Mouse (Mus musculus) kidney, adult 2 months (tissue): ENCODE data around the gene Hbp1. TPM values are rescaled to one million over a fixed set of nuclear protein-coding genes. Genes with fewer than 3 reads are reported as not detected.

Experiments
- DNase-seq: peaks from one replicate; pipeline ENCODE4 v3.0.0; 2021
- H3K27ac ChIP-seq: fragments of 200-500 bp; 2 replicates; pipeline ENCODE4 v1.5.1; 2012; ENCODE audit warnings: low read depth, low read length, control low read depth, inconsistent platforms; ENCODE audit not compliant: insufficient read depth
- H3K27me3 ChIP-seq: fragments of 200-500 bp; replicated peaks from 2 replicates; pipeline ENCODE4 v1.6.1; 2012; ENCODE audit warnings: mild to moderate bottlenecking, moderate library complexity, low read length, inconsistent platforms; ENCODE audit not compliant: control insufficient read depth, insufficient read depth
- H3K36me3 ChIP-seq: fragments of 200-500 bp; 2 replicates; pipeline ENCODE4 v1.6.1; 2012; ENCODE audit warnings: mild to moderate bottlenecking, moderate library complexity, low read length, inconsistent platforms; ENCODE audit not compliant: control insufficient read depth, insufficient read depth
- H3K4me1 ChIP-seq: fragments of 200-500 bp; 2 replicates; pipeline ENCODE4 v1.6.1; 2011; ENCODE audit warnings: low read length; ENCODE audit not compliant: control insufficient read depth, insufficient read depth
- H3K4me3 ChIP-seq: fragments of 200-500 bp; 2 replicates; pipeline ENCODE4 v1.5.1; 2011; ENCODE audit warnings: mild to moderate bottlenecking, low read depth, low read length, control low read depth; ENCODE audit not compliant: insufficient read depth
- CTCF ChIP-seq: fragments of 200-500 bp; conservative IDR thresholded peaks from 2 replicates; pipeline ENCODE4 v1.5.1; 2011; ENCODE audit warnings: low read depth, mild to moderate bottlenecking, control low read depth, low read length, moderate library complexity, mixed read lengths; ENCODE audit not compliant: insufficient read depth, insufficient read length
- POLR2A ChIP-seq: fragments of 200-500 bp; IDR thresholded peaks from one replicate; pipeline ENCODE4 v1.6.1; 2011; ENCODE audit warnings: low read depth, low read length, control low read depth
- WGBS: fragments of 180-500 bp; shearing (Covaris S2); methylation state at CpG from one replicate; pipeline ENCODE4 v1.1.7; 2018; 5-methylcytosine and 5-hydroxymethylcytosine counted together
- polyA plus RNA-seq: library from polyadenylated mRNA; depleted of rRNA; stranded (reverse); fragments of >200 nt; gene quantifications from 2 replicates; pipeline ENCODE4 v1.2.3, GENCODE M21; 2012

Hbp1 gene
- polyA plus RNA-seq, 1 experiment: 68.2 TPM

- WGBS: 71% methylated on average over 6 of the region's 6 CpGs
- no peak for TF ChIP-seq CTCF
- no peak for TF ChIP-seq POLR2A
- Histone ChIP-seq H3K36me3 (no peaks in the 10 kb centered on the region), H3K27ac (no peak overlapping the region), H3K27me3 (no peaks in the 10 kb centered on the region), H3K4me1 (no peaks in the 10 kb centered on the region), H3K4me3 (no peak overlapping the region)
- DNase-seq: no peak
These were observed 44.4 kb downstream of the Hbp1 start for GRCm38 (mm10) chr12:31905696-31906551.

- H3K27me3 ChIP-seq: no peaks in the 10 kb centered on the region
- no peaks in the 10 kb centered on the region for H3K4me1 ChIP-seq
- H3K36me3 ChIP-seq: no peaks in the 10 kb centered on the region
- 86% methylated on average over 4 of the region's 4 CpGs for WGBS
- no peak overlapping the region for H3K4me3 ChIP-seq
- no peak overlapping the region for H3K27ac ChIP-seq
- TF ChIP-seq CTCF (no peak), POLR2A (no peak)
- no peak for DNase-seq
These were observed 49.9 kb downstream of the Hbp1 start for GRCm38 (mm10) chr12:31900391-31900914.

- no peaks in the 10 kb centered on the region for H3K27me3 ChIP-seq
- H3K27ac ChIP-seq: no peak overlapping the region
- WGBS: 76% methylated on average over 7 of the region's 7 CpGs
- H3K4me1 ChIP-seq: no peaks in the 10 kb centered on the region
- H3K4me3 ChIP-seq: no peak overlapping the region
- no peak for TF ChIP-seq CTCF
- no peak for TF ChIP-seq POLR2A
- no peaks in the 10 kb centered on the region for H3K36me3 ChIP-seq
- no peak for DNase-seq
These were observed 52.9 kb downstream of the Hbp1 start for GRCm38 (mm10) chr12:31897456-31897855.

GRCm38 (mm10) chr12:31896986-31897385, 53.3 kb downstream of the Hbp1 start:
- H3K4me1 ChIP-seq: no peaks in the 10 kb centered on the region
- 75% methylated on average over 8 of the region's 8 CpGs for WGBS
- no peaks in the 10 kb centered on the region for H3K27me3 ChIP-seq
- no peak for DNase-seq
- no peak overlapping the region for H3K4me3 ChIP-seq
- H3K36me3 ChIP-seq: no peaks in the 10 kb centered on the region
- no peak for TF ChIP-seq POLR2A
- 0 out of 2 replicates have a peak, but pooled peaks have one; percentile 7 for TF ChIP-seq CTCF
- no peak overlapping the region for H3K27ac ChIP-seq

- Histone ChIP-seq H3K27ac (no peak overlapping the region), H3K4me3 (no peak overlapping the region), H3K4me1 (no peaks in the 10 kb centered on the region), H3K36me3 (no peaks in the 10 kb centered on the region), H3K27me3 (no peaks in the 10 kb centered on the region)
- TF ChIP-seq POLR2A: no peak
- no peak for TF ChIP-seq CTCF
- no peak for DNase-seq
- 61% methylated on average over 5 of the region's 5 CpGs for WGBS
These were observed 54.0 kb downstream of the Hbp1 start for GRCm38 (mm10) chr12:31896295-31896694.

- no peak for TF ChIP-seq POLR2A
- TF ChIP-seq CTCF: no peak
- Histone ChIP-seq H3K4me1 (no peaks in the 10 kb centered on the region), H3K27ac (no peak overlapping the region), H3K27me3 (no peaks in the 10 kb centered on the region), H3K4me3 (no peak overlapping the region), H3K36me3 (no peaks in the 10 kb centered on the region)
- 51% methylated on average over 2 of the region's 2 CpGs for WGBS
- no peak for DNase-seq
These were observed 54.4 kb downstream of the Hbp1 start for GRCm38 (mm10) chr12:31895888-31896287.

GRCm38 (mm10) chr12:31895095-31895734, 55.1 kb downstream of the Hbp1 start:
- no peaks in the 10 kb centered on the region for H3K27me3 ChIP-seq
- TF ChIP-seq POLR2A (no peak), CTCF (no peak)
- H3K4me3 ChIP-seq: no peak overlapping the region
- no peak overlapping the region for H3K27ac ChIP-seq
- no peaks in the 10 kb centered on the region for H3K36me3 ChIP-seq
- DNase-seq: no peak
- 66% methylated on average over 8 of the region's 8 CpGs for WGBS
- H3K4me1 ChIP-seq: no peaks in the 10 kb centered on the region
